Mouse (Mus musculus) spleen, postnatal 14 days (tissue): Measurements from ENCODE around the gene Lrrc20.
"Not testable (repeated sequence)": the region's sequence is repeated elsewhere in the genome, so short reads cannot be mapped to it uniquely, and the experiment has no call there.

ENCODE experiments used
- DNase-seq, 2 experiments: peaks; one replicate each; pipeline ENCODE4 v3.0.0; 2021 to 2022; ENCODE audit warnings: low spot score in 2 of 2

Gene Lrrc20

DNA sequence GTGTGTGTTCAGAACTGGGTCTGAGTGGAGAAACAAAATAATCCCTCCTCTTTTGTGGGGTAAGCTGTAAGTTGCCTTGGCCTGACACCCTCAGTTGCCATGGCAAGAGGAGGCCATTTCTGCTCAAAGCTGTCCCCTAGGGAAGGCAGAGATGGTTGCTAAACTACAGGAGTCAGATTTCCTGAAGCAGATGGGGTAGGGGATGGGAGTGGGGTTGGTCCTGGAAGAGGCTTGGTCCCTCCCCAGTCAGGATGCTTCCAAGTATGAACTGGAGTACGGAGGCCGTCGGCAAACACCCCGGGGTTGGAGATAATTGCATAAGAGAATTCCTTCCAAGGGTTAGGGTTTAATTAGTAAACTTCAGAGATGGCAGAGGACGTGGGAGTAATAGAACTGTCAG is 96.5 kb downstream of the Lrrc20 start:
- no peak for DNase-seq

DNA sequence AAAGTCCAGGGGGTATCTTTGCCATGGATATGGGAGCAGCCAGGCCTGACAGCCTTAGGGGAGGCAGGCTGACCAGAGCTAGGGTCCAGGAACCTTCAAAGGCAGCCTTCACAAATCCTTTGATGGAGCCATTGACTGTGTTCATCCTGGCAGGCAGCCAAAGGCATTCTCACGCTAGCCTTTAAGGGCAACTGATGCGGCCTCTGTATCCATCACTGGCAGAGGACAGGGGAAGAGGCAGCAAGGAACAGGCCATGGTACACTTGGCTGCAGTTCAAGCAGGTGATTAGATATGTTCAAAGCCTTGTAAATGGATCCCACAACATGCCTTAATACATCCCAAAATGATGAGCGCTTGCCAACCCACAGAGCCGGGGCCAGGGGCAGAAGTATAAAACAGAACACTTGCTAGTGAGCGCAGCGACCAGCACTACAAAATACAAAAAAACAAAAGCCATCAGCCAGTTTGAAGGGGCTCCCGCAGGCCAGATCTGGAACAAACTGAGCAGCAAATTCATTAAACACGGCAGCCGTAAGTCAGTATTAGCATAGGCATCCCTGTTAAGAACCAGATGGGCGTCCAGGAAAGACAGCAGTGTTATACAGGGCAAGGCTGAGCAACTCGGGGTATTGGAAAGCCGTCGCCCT is 100.6 kb downstream of the Lrrc20 start:
- no peak for DNase-seq

DNA sequence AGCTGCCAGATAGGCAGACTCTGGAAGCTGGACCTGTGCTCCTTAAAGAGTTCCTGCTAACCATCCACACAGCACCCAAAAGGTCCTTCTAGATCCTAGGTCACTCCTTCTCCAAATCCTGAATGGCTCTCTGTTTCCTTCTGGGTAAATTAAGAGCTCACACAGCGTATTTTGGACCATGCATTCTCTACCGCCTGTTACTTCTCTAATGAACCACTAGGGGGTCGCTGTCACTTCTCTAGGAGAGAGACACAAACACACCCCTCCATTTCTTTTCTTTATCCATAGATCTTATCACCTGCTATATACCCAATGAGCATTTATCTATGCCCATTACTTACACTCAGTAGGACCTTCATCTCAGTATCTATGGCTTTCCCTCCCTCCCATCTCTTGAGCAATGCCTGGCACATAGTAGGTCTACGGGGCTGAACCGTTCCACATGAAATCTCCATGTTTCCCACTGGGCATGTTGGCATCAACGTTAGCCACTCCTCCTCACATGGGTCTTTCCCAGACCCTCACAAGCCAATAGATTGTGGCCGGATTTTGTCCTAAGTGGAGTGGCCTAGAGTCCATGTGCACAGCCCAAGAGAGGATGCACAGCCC is 111.7 kb downstream of the Lrrc20 start:
- no peak for DNase-seq

DNA sequence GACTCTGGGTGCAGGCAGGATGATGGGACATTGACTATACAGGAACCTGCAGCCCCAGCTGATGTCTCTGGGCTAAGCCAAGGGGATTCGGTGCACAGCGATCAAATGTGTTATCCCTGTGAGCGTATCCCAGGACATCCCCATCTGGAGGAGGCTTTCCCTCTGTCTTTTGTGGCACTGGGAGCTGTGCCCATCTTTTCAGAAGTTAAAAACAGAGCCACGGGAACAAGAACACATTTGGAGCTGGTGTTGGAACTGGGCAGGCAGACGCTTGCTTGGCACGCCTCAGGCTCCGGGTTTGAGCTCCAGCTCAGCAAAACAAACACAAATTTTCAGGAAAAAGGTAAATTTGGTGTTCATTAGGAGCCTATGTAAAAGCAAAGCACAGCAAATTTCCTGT is 122.4 kb downstream of the Lrrc20 start:
- no peak for DNase-seq

GRCm38 (mm10) chr10:61599556-61600114 is 124.0 kb downstream of the Lrrc20 start:
- no peak for DNase-seq

- peak; percentile 28 to 51 for DNase-seq
Observed at GRCm38 (mm10) chr10:61602283-61603033, 126.9 kb downstream of the Lrrc20 start.

GRCm38 (mm10) chr10:61604376-61605065 is 128.9 kb downstream of the Lrrc20 start:
- no peak for DNase-seq

DNA sequence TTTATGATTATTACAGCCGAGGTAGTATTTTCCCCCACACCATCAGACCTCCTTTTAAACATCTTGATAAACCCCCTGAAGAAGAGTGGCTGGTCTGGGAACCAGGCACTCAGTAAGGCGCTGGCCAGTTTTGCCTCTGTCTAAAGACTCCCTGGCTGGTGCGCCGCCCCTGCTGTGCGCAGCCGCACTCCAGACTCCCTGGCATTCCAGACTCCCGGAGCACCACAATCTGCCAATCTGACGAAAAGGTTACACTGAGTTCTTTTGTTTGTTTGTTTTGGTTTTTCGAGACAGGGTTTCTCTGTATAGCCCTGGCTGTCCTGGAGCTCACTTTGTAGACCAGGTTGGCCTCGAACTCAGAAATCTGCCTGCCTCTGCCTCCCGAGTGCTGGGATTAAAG is 129.8 kb downstream of the Lrrc20 start:
- DNase-seq: not testable (repeated sequence)

DNA sequence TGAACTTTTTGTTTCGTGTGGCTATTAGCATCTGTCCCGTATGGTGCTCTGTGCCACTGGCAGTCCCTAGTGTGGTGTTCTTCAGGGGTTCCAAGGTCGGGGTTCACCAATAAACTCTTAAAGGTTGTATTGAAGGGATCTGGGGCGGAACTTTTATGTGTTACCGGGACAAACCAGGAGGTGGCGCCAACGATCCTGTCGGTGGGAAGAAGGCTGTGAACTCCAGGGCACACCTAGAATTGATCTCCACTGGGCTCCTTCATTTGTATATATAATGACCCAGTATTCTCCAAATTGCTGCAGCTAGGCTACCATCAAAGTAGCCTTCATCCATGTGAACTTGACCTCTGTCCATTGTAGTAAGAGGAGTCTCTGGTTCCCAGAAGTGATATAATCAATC is 130.2 kb downstream of the Lrrc20 start:
- DNase-seq: peak; percentile 23 to 49

GRCm38 (mm10) chr10:61608233-61608632 is 132.6 kb downstream of the Lrrc20 start:
- no peak for DNase-seq

DNA sequence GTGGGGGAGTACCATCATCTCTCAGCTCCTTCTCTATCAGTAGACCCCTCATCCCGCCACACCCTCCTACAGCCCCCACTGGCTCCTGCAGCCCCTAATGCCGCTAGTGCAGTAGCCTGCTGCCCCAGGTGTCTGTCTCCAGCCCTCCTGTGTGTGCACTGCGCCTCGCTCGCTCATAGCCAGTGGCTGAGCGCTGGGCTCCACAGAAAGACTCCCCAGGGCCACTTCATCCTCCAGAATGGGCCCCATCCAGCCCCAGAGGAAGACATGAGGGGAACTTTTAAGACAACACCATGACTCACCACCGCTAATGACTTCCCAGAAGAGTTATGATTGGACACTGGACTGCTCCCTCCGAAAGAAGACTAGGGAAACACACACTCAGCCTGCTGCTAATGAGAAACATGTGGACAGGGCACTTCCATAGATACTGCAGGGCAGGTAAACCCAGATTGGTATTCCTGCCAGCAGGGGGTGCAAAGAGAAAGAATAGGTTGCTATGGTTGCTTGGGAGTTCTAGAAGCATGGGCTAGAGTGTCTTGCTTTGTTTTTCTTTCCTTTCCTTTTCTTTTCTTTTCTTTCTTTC is 135.1 kb downstream of the Lrrc20 start:
- peak in 1 of 2 experiments; percentile 27 for DNase-seq

GRCm38 (mm10) chr10:61614311-61614710 is 138.7 kb downstream of the Lrrc20 start:
- DNase-seq: no peak

DNA sequence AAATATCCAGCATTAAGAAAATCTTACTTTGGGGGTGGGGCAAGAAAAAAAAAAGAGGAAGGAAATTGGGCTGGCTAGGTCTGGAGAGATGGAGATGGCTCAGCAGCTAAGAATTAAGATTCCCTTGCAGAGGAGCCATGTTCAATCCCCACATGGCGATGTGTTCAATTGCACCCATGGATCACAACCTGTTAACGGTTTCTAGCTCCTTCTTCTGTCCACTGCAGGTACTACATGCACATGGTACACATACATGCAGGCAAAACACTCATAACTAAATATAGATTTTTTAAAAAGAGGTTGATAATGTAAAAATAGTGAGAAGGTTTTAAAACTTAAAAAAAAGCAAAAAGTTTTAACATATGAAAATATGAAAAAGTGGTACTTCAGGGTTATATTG is 142.9 kb downstream of the Lrrc20 start:
- DNase-seq: no peak

DNA sequence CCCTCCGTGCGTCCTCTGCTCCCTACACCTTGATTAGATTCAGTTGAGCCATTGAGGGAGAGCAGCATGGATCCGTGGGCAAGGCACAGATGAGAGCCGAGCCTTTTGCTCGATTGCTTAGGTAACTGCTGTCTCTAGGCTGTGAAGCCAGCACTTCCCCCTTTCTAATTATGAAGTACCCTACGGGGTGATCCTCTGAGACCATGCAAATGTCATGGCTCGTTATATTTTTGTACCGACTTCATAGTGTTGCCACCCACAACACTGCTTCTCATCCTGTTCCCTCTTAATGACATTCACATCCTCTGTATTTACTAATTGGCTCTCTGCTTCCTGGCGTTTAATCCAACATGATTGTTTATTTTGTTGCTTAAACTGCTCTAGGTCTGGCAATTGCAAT is 146.1 kb downstream of the Lrrc20 start:
- DNase-seq: no peak

DNA sequence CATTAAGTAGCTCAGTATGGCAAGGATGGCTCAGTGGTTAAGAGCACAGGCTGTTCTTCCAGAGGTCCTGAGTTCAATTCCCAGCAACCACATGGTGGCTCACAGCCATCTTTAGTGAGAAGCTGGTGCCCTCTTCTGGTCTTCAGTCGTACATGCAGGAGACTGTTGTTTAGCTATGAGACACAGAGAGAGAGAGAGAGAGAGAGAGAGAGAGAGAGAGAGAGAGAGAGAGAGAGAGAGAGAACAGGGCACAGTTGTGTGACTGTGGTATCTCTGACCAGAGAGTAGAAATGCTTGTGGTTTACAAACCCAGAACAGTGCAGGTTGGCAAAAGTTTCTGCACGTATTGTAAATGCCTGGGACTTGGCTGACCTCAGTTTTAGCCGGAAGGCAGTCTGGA is 148.3 kb downstream of the Lrrc20 start:
- DNase-seq: not testable (repeated sequence)

GRCm38 (mm10) chr10:61624771-61625170 is 149.2 kb downstream of the Lrrc20 start:
- no peak for DNase-seq

DNA sequence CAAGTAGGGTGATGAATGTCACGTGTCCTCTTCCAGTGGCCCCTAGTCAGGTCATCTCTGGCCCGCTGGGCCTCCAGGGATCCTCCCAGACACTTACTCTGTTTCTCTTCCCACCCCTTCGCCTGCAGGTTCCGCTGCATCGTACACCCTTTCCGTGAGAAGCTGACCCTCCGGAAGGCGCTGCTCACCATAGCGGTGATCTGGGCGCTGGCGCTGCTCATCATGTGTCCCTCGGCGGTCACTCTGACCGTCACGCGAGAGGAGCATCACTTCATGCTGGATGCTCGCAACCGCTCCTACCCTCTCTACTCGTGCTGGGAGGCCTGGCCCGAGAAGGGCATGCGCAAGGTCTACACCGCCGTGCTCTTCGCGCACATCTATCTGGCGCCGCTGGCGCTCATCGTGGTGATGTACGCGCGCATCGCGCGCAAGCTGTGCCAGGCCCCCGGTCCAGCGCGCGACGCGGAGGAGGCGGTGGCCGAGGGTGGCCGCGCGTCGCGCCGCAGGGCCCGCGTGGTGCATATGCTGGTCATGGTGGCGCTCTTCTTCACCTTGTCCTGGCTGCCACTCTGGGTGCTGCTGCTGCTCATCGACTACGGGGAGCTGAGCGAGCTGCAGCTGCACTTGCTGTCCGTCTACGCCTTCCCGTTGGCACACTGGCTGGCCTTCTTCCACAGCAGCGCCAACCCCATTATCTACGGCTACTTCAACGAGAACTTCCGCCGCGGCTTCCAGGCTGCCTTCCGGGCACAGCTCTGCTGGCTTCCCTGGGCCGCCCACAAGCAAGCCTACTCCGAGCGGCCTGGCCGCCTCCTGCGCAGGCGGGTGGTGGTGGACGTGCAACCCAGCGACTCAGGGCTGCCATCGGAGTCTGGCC is 150.0 kb downstream of the Lrrc20 start:
- DNase-seq: no peak

DNA sequence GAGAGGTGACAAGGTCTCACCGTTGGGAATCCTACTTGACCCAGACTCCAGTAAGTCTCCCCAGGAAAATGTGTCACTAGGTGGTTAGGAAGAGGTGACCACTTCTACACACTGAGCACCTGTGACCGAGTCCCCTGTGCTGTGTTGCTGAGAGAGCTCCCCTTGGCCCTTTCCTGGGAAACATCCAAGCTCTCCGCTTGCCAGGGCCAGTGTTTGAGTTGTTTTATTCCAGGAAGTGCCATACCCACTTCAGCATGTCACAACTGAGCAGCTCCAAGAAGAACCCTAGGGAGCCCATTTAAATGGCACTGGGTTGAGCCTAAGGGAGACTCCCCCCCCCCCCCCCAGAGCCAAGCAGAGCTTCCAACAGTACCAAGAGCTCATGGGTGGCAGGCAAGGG is 150.9 kb downstream of the Lrrc20 start:
- DNase-seq: no peak

DNA sequence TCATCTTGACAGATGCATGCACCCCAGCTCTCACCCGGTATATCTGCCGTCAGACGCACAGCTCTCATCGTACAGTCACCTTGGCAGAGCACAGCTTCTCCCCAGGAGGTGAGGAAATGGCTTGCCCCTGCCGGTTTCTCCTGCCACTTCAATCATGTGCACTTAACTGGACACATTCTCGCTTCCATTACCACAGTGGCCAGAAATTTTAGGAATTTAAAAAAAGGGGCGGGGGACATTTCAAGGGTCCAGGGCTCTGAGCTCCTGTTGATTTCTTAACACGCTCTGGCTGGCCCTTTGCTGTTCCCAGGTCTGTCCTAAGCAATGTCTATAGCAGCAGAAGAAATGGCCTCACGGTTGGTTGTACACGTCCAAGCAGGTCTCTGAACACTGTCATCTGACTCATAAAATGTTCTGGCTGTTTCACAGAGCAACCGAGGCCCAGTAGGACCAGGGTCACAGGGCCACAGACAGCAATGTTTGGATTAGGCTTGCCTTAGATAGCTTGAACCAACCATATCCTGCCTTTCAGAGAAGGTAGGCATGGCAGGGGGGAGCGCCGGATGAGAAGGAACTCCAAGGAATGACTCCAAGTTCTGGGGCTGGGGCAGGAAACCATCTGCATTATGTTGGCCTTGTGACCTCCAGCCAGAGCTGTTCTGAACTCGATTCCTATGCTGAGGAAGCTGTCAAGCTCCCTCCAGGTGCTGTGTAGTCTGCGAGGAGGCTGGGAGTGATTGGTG is 151.8 kb downstream of the Lrrc20 start:
- DNase-seq: no peak

- no peak for DNase-seq
Observed at GRCm38 (mm10) chr10:61627938-61628250, 152.3 kb downstream of the Lrrc20 start.
